Mouse (Mus musculus) hindbrain, embryonic 12.5 days (tissue): ENCODE results near the gene Gm4881. TPM values are rescaled to one million over a fixed set of nuclear protein-coding genes. Genes with fewer than 3 reads are reported as not detected.
A peak's percentile ranks its signal among the peaks of the same experiment; 100 is the strongest.
"Not testable (repeated sequence)": the region's sequence is repeated elsewhere in the genome, so short reads cannot be mapped to it uniquely, and the experiment has no call there.

Source experiments
- ATAC-seq: fragments of 200-750 bp; cut with Nextera tagmentation; 2 replicates; pipeline ENCODE4 v1.8.0; 2017; ENCODE audit warnings: moderate TSS enrichment; ENCODE audit not compliant: low FRiP score
- H3K27ac ChIP-seq: fragments of 300-500 bp; sonication (generic); 2 replicates; pipeline ENCODE4 v1.5.1; 2016; ENCODE audit warnings: mild to moderate bottlenecking
- H3K27me3 ChIP-seq: fragments of 300-500 bp; sonication (generic); 2 replicates; pipeline ENCODE4 v1.6.1; 2016; ENCODE audit warnings: mild to moderate bottlenecking
- H3K36me3 ChIP-seq: fragments of 300-500 bp; sonication (generic); 2 replicates; pipeline ENCODE4 v1.6.1; 2016; ENCODE audit warnings: mild to moderate bottlenecking
- H3K4me1 ChIP-seq: fragments of 300-500 bp; sonication (generic); 2 replicates; pipeline ENCODE4 v1.6.1; 2016
- H3K4me2 ChIP-seq: fragments of 300-500 bp; sonication (generic); replicated peaks from 2 replicates; pipeline ENCODE4 v1.6.1; 2016; ENCODE audit warnings: mild to moderate bottlenecking
- H3K4me3 ChIP-seq: fragments of 300-500 bp; sonication (generic); 2 replicates; pipeline ENCODE4 v1.5.1; 2016; ENCODE audit warnings: mild to moderate bottlenecking
- H3K9ac ChIP-seq: fragments of 300-500 bp; sonication (generic); 2 replicates; pipeline ENCODE4 v1.6.1; 2016; ENCODE audit warnings: mild to moderate bottlenecking, moderate library complexity
- H3K9me3 ChIP-seq: fragments of 300-500 bp; sonication (generic); replicated peaks from 2 replicates; pipeline ENCODE4 v1.6.1; 2016; ENCODE audit warnings: mild to moderate bottlenecking
- WGBS: fragments of 180-500 bp; shearing (Covaris S2); methylation state at CpG from one replicate; pipeline ENCODE4 v1.1.7; 2016; 5-methylcytosine and 5-hydroxymethylcytosine counted together
- polyA plus RNA-seq: library from polyadenylated mRNA; unstranded; fragments of >200 nt; fragmentation: Nextera tagmentation; extraction: Ambion mirVana; gene quantifications from 2 replicates; pipeline ENCODE4 v1.2.1, GENCODE M21; 2016

Gene Gm4881
- polyA plus RNA-seq, 1 experiment from 2014 or later: 13.8 TPM

- under 1% methylated on average over 29 of the region's 30 CpGs for WGBS
- Histone ChIP-seq H3K4me2 (peak overlapping the region; percentile 82), H3K27ac (peak overlapping the region; percentile 73), H3K4me3 (peak overlapping the region; percentile 67), H3K4me1 (peaks cover 33% of the 10 kb centered on the region), H3K36me3 (peaks cover 15% of the 10 kb centered on the region), H3K27me3 (no peaks in the 10 kb centered on the region), H3K9me3 (no peaks in the 10 kb centered on the region), H3K9ac (peak overlapping the region; percentile 75)
- peak; percentile 96 for ATAC-seq
These were observed 40.2 kb downstream of the Gm4881 start for GRCm38 (mm10) chr7:24904070-24904483.

GRCm38 (mm10) chr7:24903444-24903825 lies 40.9 kb downstream of the Gm4881 start:
- peaks cover 9% of the 10 kb centered on the region for H3K36me3 ChIP-seq
- 44% methylated on average over 10 of the region's 10 CpGs for WGBS
- H3K27ac ChIP-seq: no peak overlapping the region
- peak overlapping the region; percentile 67 for H3K4me3 ChIP-seq
- ATAC-seq: no peak
- 0 out of 2 replicates have a peak overlapping the region, but pooled peaks have one; percentile 75 for H3K9ac ChIP-seq
- H3K4me2 ChIP-seq: peak overlapping the region; percentile 82
- H3K9me3 ChIP-seq: no peaks in the 10 kb centered on the region
- H3K27me3 ChIP-seq: no peaks in the 10 kb centered on the region
- H3K4me1 ChIP-seq: peaks cover 33% of the 10 kb centered on the region

GRCm38 (mm10) chr7:24902630-24903443 lies 41.5 kb downstream of the Gm4881 start, which contains the start of gene Arhgef1:
Arhgef1 (plus strand) TSS chr7:24902912.
- Histone ChIP-seq H3K9me3 (no peaks in the 10 kb centered on the region), H3K4me3 (peak within 1 kb of the TSS; percentile 67), H3K9ac (peak within 1 kb of the TSS; percentile 81), H3K27me3 (no peaks in the 10 kb centered on the region), H3K4me1 (peaks cover 33% of the 10 kb centered on the region), H3K36me3 (peaks cover 3% of the 10 kb centered on the region; the same call in 1 of the 2 replicates), H3K27ac (peak within 1 kb of the TSS; percentile 71), H3K4me2 (peak within 1 kb of the TSS; percentile 82)
- no peak for ATAC-seq
- WGBS: 9% methylated on average over 36 of the region's 68 CpGs

GRCm38 (mm10) chr7:24902264-24902629 lies 42.0 kb downstream of the Gm4881 start:
- no peaks in the 10 kb centered on the region for H3K36me3 ChIP-seq
- no peaks in the 10 kb centered on the region for H3K27me3 ChIP-seq
- peak overlapping the region; percentile 71 for H3K27ac ChIP-seq
- H3K4me3 ChIP-seq: peak overlapping the region; percentile 67
- peak overlapping the region; percentile 82 for H3K4me2 ChIP-seq
- peaks cover 29% of the 10 kb centered on the region for H3K4me1 ChIP-seq
- whole genome bisulfite sequencing: 50% methylated on average over 2 of the region's 2 CpGs
- H3K9me3 ChIP-seq: no peaks in the 10 kb centered on the region
- ATAC-seq: no peak
- peak overlapping the region; percentile 81 for H3K9ac ChIP-seq

GRCm38 (mm10) chr7:24901842-24902241 lies 42.5 kb downstream of the Gm4881 start:
- H3K27ac ChIP-seq: peak overlapping the region; percentile 71; the same call in 1 of the 2 replicates
- H3K36me3 ChIP-seq: no peaks in the 10 kb centered on the region
- peaks cover 25% of the 10 kb centered on the region for H3K4me1 ChIP-seq
- no peak overlapping the region for H3K4me3 ChIP-seq
- H3K9ac ChIP-seq: no peak overlapping the region
- H3K9me3 ChIP-seq: no peaks in the 10 kb centered on the region
- H3K27me3 ChIP-seq: no peaks in the 10 kb centered on the region
- no peak for ATAC-seq
- 0 out of 2 replicates have a peak overlapping the region, but pooled peaks have one; percentile 82 for H3K4me2 ChIP-seq
- 71% methylated on average over 1 of the region's 1 CpGs for WGBS

- H3K9ac ChIP-seq: no peak overlapping the region
- no peak overlapping the region for H3K4me2 ChIP-seq
- no peak overlapping the region for H3K27ac ChIP-seq
- no peaks in the 10 kb centered on the region for H3K36me3 ChIP-seq
- no peaks in the 10 kb centered on the region for H3K9me3 ChIP-seq
- peaks cover 18% of the 10 kb centered on the region for H3K4me1 ChIP-seq
- no peak for ATAC-seq
- H3K4me3 ChIP-seq: no peak overlapping the region
- 71% methylated on average over 6 of the region's 6 CpGs for WGBS
- H3K27me3 ChIP-seq: no peaks in the 10 kb centered on the region
These were observed 43.2 kb downstream of the Gm4881 start for GRCm38 (mm10) chr7:24901114-24901513.

GRCm38 (mm10) chr7:24897959-24898358 lies 46.3 kb downstream of the Gm4881 start:
- H3K4me2 ChIP-seq: no peak overlapping the region
- no peaks in the 10 kb centered on the region for H3K9me3 ChIP-seq
- WGBS: 79% methylated on average over 5 of the region's 5 CpGs
- no peak for ATAC-seq
- H3K4me3 ChIP-seq: no peak overlapping the region
- H3K27me3 ChIP-seq: no peaks in the 10 kb centered on the region
- H3K4me1 ChIP-seq: peaks cover 2% of the 10 kb centered on the region; the same call in 1 of the 2 replicates
- H3K36me3 ChIP-seq: no peaks in the 10 kb centered on the region
- no peak overlapping the region for H3K27ac ChIP-seq
- H3K9ac ChIP-seq: no peak overlapping the region

- Histone ChIP-seq H3K9ac (no peak within 1 kb of the TSS), H3K9me3 (no peaks in the 10 kb centered on the region), H3K4me2 (no peak within 1 kb of the TSS), H3K36me3 (no peaks in the 10 kb centered on the region), H3K4me3 (no peak within 1 kb of the TSS), H3K4me1 (no peaks in the 10 kb centered on the region), H3K27me3 (no peaks in the 10 kb centered on the region), H3K27ac (no peak within 1 kb of the TSS)
- WGBS: 79% methylated on average over 12 of the region's 12 CpGs
- no peak for ATAC-seq
These were observed 47.1 kb downstream of the Gm4881 start, which contains the start of gene Cd79a for GRCm38 (mm10) chr7:24897224-24897623. Cd79a (plus strand) TSS chr7:24897381.

GRCm38 (mm10) chr7:24896269-24896668 lies 48.0 kb downstream of the Gm4881 start:
- Histone ChIP-seq H3K27me3 (no peaks in the 10 kb centered on the region), H3K4me3 (no peak overlapping the region), H3K27ac (no peak overlapping the region), H3K9me3 (no peaks in the 10 kb centered on the region), H3K4me2 (no peak overlapping the region), H3K36me3 (no peaks in the 10 kb centered on the region), H3K4me1 (no peaks in the 10 kb centered on the region), H3K9ac (no peak overlapping the region)
- no peak for ATAC-seq
- WGBS: 72% methylated on average over 8 of the region's 8 CpGs

GRCm38 (mm10) chr7:24895749-24896148 lies 48.5 kb downstream of the Gm4881 start:
- H3K27me3 ChIP-seq, H3K27ac ChIP-seq, H3K9me3 ChIP-seq, ATAC-seq, H3K36me3 ChIP-seq, H3K4me2 ChIP-seq, H3K9ac ChIP-seq, H3K4me1 ChIP-seq, H3K4me3 ChIP-seq: not testable (repeated sequence)
- 90% methylated on average over 2 of the region's 2 CpGs for WGBS

GRCm38 (mm10) chr7:24892125-24892583 lies 52.1 kb downstream of the Gm4881 start:
- Histone ChIP-seq H3K4me2 (no peak overlapping the region), H3K27me3 (no peaks in the 10 kb centered on the region), H3K4me3 (no peak overlapping the region), H3K36me3 (peaks cover 30% of the 10 kb centered on the region), H3K4me1 (peaks cover 8% of the 10 kb centered on the region), H3K9ac (no peak overlapping the region), H3K9me3 (no peaks in the 10 kb centered on the region), H3K27ac (no peak overlapping the region)
- no peak for ATAC-seq
- WGBS: 75% methylated on average over 2 of the region's 2 CpGs

GRCm38 (mm10) chr7:24891241-24892124 lies 52.8 kb downstream of the Gm4881 start:
- no peak for ATAC-seq
- 78% methylated on average over 3 of the region's 3 CpGs for WGBS
- H3K4me3 ChIP-seq: no peak overlapping the region
- no peak overlapping the region for H3K9ac ChIP-seq
- H3K36me3 ChIP-seq: peaks cover 36% of the 10 kb centered on the region
- peaks cover 13% of the 10 kb centered on the region for H3K4me1 ChIP-seq
- H3K9me3 ChIP-seq: no peaks in the 10 kb centered on the region
- H3K27ac ChIP-seq: no peak overlapping the region
- H3K27me3 ChIP-seq: no peaks in the 10 kb centered on the region
- H3K4me2 ChIP-seq: no peak overlapping the region
